Mouse (Mus musculus) mouse trophoblast stem cell (cell line): ENCODE data around the gene Pfkm.

Experiments used
- in situ Hi-C, 2 experiments: fragments of 300-500 bp; cut with MseI, MboI; formaldehyde crosslinking; loops; 2 replicates in 1 of 2; 3 replicates in 1 of 2; pipeline ENCODE4 v1.15.1; 2025

Pfkm gene

GRCm38 (mm10) chr15:98098519-98098918, 6.1 kb downstream of the Pfkm start:
- in situ Hi-C loops = no loop called here

GRCm38 (mm10) chr15:98102401-98102800, 10.0 kb downstream of the Pfkm start:
- in situ Hi-C loops = no loop called here

GRCm38 (mm10) chr15:98106506-98106905, 14.1 kb downstream of the Pfkm start:
- in situ Hi-C loops = no loop called here

- in situ Hi-C loops = no loop called here
Observed at GRCm38 (mm10) chr15:98107230-98107629, 14.8 kb downstream of the Pfkm start.

GRCm38 (mm10) chr15:98107703-98108296, 15.4 kb downstream of the Pfkm start:
- in situ Hi-C loops = no loop called here

GRCm38 (mm10) chr15:98108297-98109152, 16.1 kb downstream of the Pfkm start:
- in situ Hi-C loops = no loop called here

- in situ Hi-C loops = no loop called here
Observed at GRCm38 (mm10) chr15:98111791-98112190, 19.4 kb downstream of the Pfkm start.

- in situ Hi-C loops = no loop called here
Observed at GRCm38 (mm10) chr15:98114098-98114851, 21.9 kb downstream of the Pfkm start.

GRCm38 (mm10) chr15:98114852-98115778, 22.7 kb downstream of the Pfkm start:
- in situ Hi-C loops = no loop called here

GRCm38 (mm10) chr15:98115779-98116163, 23.4 kb downstream of the Pfkm start:
- in situ Hi-C loops = no loop called here

- in situ Hi-C loops = no loop called here
Observed at GRCm38 (mm10) chr15:98116287-98116686, 23.9 kb downstream of the Pfkm start.

- in situ Hi-C loops = no loop called here
Observed at GRCm38 (mm10) chr15:98119363-98119762, 27.0 kb downstream of the Pfkm start.

- in situ Hi-C loops = no loop called here
Observed at GRCm38 (mm10) chr15:98120831-98121230, 28.4 kb downstream of the Pfkm start.

GRCm38 (mm10) chr15:98131001-98131400, 38.6 kb downstream of the Pfkm start:
- in situ Hi-C loops = no loop called here

- in situ Hi-C loops = no loop called here
Observed at GRCm38 (mm10) chr15:98131451-98131850, 39.1 kb downstream of the Pfkm start.

GRCm38 (mm10) chr15:98131942-98132655, 39.7 kb downstream of the Pfkm start:
- in situ Hi-C loops = no loop called here

GRCm38 (mm10) chr15:98133471-98133870, 41.1 kb downstream of the Pfkm start:
- in situ Hi-C loops = no loop called here

GRCm38 (mm10) chr15:98134034-98134433, 41.6 kb downstream of the Pfkm start:
- in situ Hi-C loops = no loop called here

- in situ Hi-C loops = no loop called here
Observed at GRCm38 (mm10) chr15:98134666-98135065, 42.3 kb downstream of the Pfkm start.

GRCm38 (mm10) chr15:98135671-98136070, 43.3 kb downstream of the Pfkm start:
- in situ Hi-C loops = no loop called here

GRCm38 (mm10) chr15:98136871-98137270, 44.5 kb downstream of the Pfkm start:
- in situ Hi-C loops = no loop called here
